ENCODE assay signal across 8 mouse cellular contexts in genomic region chr2:84714422-84714810, GRCm38 (mm10). TPM values are rescaled to one million over a fixed set of nuclear protein-coding genes. Genes with fewer than 3 reads are reported as not detected.
DNase-seq lines count a peak whose midpoint lies in the region; ATAC-seq and TF ChIP-seq lines count a peak whose summit lies in the region.

No protein-coding gene starts in this region.

- no peak for DNase-seq in frontal cortex, postnatal 14 days (ENCODE audit: low spot score in 2 of 2)
- DNase-seq in urinary bladder, postnatal 14 days (ENCODE audit: low spot score) = peak; percentile 33
- no peak for DNase-seq in urinary bladder, postnatal 4 days (ENCODE audit: low spot score in 2 of 2)
- DNase-seq in limb, embryonic 14.5 days (ENCODE audit: low spot score) = no peak
- DNase-seq in cerebellum, postnatal 36 days = no peak
- DNase-seq in adrenal gland, postnatal 25 days = no peak

- H3K27me3 ChIP-seq in limb, embryonic 14.5 days (ENCODE audit: control insufficient read depth, insufficient read depth, low read length) = no peaks in the 10 kb centered on the region
- H3K27me3 ChIP-seq in stomach, embryonic 16.5 days (ENCODE audit: control insufficient read depth, insufficient read depth, low read length) = no peaks in the 10 kb centered on the region

- H3K4me1 ChIP-seq in limb, embryonic 14.5 days (ENCODE audit: control insufficient read depth, insufficient read depth, low read length) = peaks cover 8% of the 10 kb centered on the region; the same call in 1 of the 2 replicates
- peaks cover 14% of the 10 kb centered on the region for H3K4me1 ChIP-seq in stomach, embryonic 16.5 days (ENCODE audit: control insufficient read depth, insufficient read depth, low read length)

- H3K9ac ChIP-seq in limb, embryonic 14.5 days (ENCODE audit: low read depth, low read length, severe bottlenecking) = peak overlapping the region; percentile 92
- H3K9ac ChIP-seq in stomach, embryonic 16.5 days (ENCODE audit: low read length) = peak overlapping the region; percentile 80

- no peak for TF ChIP-seq POLR2A in limb, embryonic 14.5 days (IDR thresholded peaks at IDR 0.05; ENCODE audit: borderline replicate concordance, extremely low read depth, insufficient read depth, insufficient read length)

- H3K4me2 ChIP-seq in limb, embryonic 14.5 days (replicated peaks; ENCODE audit: low read depth, low read length, severe bottlenecking) = peak overlapping the region; percentile 58
- peak overlapping the region; percentile 85 for H3K4me2 ChIP-seq in stomach, embryonic 16.5 days (ENCODE audit: low read depth, low read length)

- H3K9me3 ChIP-seq in limb, embryonic 14.5 days (ENCODE audit: control insufficient read depth, low read length) = no peaks in the 10 kb centered on the region
- H3K9me3 ChIP-seq in stomach, embryonic 16.5 days (replicated peaks; ENCODE audit: control insufficient read depth, low read length) = no peaks in the 10 kb centered on the region

- H3K4me3 ChIP-seq in limb, embryonic 14.5 days (replicated peaks; ENCODE audit: low read length) = peak overlapping the region; percentile 92
- peak overlapping the region; percentile 64 for H3K4me3 ChIP-seq in stomach, embryonic 16.5 days (replicated peaks; ENCODE audit: low read length)

- H3K36me3 ChIP-seq in limb, embryonic 14.5 days (ENCODE audit: control insufficient read depth, insufficient read depth, low read length) = peaks cover 14% of the 10 kb centered on the region
- H3K36me3 ChIP-seq in stomach, embryonic 16.5 days (ENCODE audit: control insufficient read depth, insufficient read depth, low read length) = no peaks in the 10 kb centered on the region

- ATAC-seq in frontal cortex, adult (ENCODE audit: low TSS enrichment) = peak; percentile 13
- peak; percentile 2; the same call in 1 of the 2 replicates for ATAC-seq in limb, embryonic 14.5 days (ENCODE audit: low FRiP score, low read depth)
- ATAC-seq in stomach, embryonic 16.5 days (ENCODE audit: insufficient read depth, low FRiP score) = peak; percentile 0; the same call in 1 of the 2 replicates

- peak overlapping the region; percentile 92 for H3K27ac ChIP-seq in limb, embryonic 14.5 days (replicated peaks; ENCODE audit: low read depth, low read length)
- H3K27ac ChIP-seq in stomach, embryonic 16.5 days (ENCODE audit: low read length) = peak overlapping the region; percentile 96

- WGBS in limb, embryonic 14.5 days = 0% methylated on average over 12 of the region's 26 CpGs
- under 1% methylated on average over 26 of the region's 26 CpGs for WGBS in stomach, embryonic 16.5 days

RNA-seq across cellular contexts. Expression of gene Zdhhc5, which starts 0.6 kb away (rescaled TPM):
- 46.6 and 55.4 TPM in 2 replicates for polyA plus RNA-seq in limb, embryonic 14.5 days (2012; rRNA removed)
- polyA plus RNA-seq in limb, embryonic 14.5 days (2014; fragmentation: Nextera tagmentation; extraction: Ambion mirVana) = 34.0 and 36.5 TPM in 2 replicates
- polyA plus RNA-seq in stomach, embryonic 16.5 days (2015; fragmentation: Nextera tagmentation; extraction: Ambion mirVana) = 36.9 and 40.0 TPM in 2 replicates
- total RNA-seq in adrenal gland, postnatal 25 days (2021) = 62.3 and 62.9 TPM in 2 replicates

RNA-seq across cellular contexts. Expression of gene Clp1, which starts 12.7 kb away (rescaled TPM):
- polyA plus RNA-seq in limb, embryonic 14.5 days (2012; rRNA removed) = 19.5 and 21.1 TPM in 2 replicates
- 30.7 and 30.9 TPM in 2 replicates for polyA plus RNA-seq in limb, embryonic 14.5 days (2014; fragmentation: Nextera tagmentation; extraction: Ambion mirVana)
- 26.6 and 28.4 TPM in 2 replicates for polyA plus RNA-seq in stomach, embryonic 16.5 days (2015; fragmentation: Nextera tagmentation; extraction: Ambion mirVana)
- total RNA-seq in adrenal gland, postnatal 25 days (2021) = 12.3 and 13.9 TPM in 2 replicates

RNA-seq across cellular contexts. Expression of gene Ypel4, which starts 19.4 kb away (rescaled TPM):
- polyA plus RNA-seq in limb, embryonic 14.5 days (2012; rRNA removed) = 13.2 and 14.6 TPM in 2 replicates
- 7.4 and 9.0 TPM in 2 replicates for polyA plus RNA-seq in limb, embryonic 14.5 days (2014; fragmentation: Nextera tagmentation; extraction: Ambion mirVana)
- 7.4 and 8.0 TPM in 2 replicates for polyA plus RNA-seq in stomach, embryonic 16.5 days (2015; fragmentation: Nextera tagmentation; extraction: Ambion mirVana)
- 8.5 and 9.3 TPM in 2 replicates for total RNA-seq in adrenal gland, postnatal 25 days (2021)

RNA-seq across cellular contexts. Expression of gene Gm19426, which starts 29.0 kb away (rescaled TPM):
- polyA plus RNA-seq in limb, embryonic 14.5 days (2012; rRNA removed) = 11.6 and 14.9 TPM in 2 replicates
- 4.3 and 5.7 TPM in 2 replicates for polyA plus RNA-seq in limb, embryonic 14.5 days (2014; fragmentation: Nextera tagmentation; extraction: Ambion mirVana)
- polyA plus RNA-seq in stomach, embryonic 16.5 days (2015; fragmentation: Nextera tagmentation; extraction: Ambion mirVana) = 5.7 and 6.3 TPM in 2 replicates
- 3.9 and 4.2 TPM in 2 replicates for total RNA-seq in adrenal gland, postnatal 25 days (2021)

RNA-seq across cellular contexts. Expression of gene Tmx2, which starts 35.5 kb away (rescaled TPM):
- 63.2 and 66.0 TPM in 2 replicates for polyA plus RNA-seq in limb, embryonic 14.5 days (2012; rRNA removed)
- polyA plus RNA-seq in limb, embryonic 14.5 days (2014; fragmentation: Nextera tagmentation; extraction: Ambion mirVana) = 93.0 and 99.5 TPM in 2 replicates
- polyA plus RNA-seq in stomach, embryonic 16.5 days (2015; fragmentation: Nextera tagmentation; extraction: Ambion mirVana) = 125 and 127 TPM in 2 replicates
- total RNA-seq in adrenal gland, postnatal 25 days (2021) = 137 and 147 TPM in 2 replicates
